Mouse (Mus musculus): Measurements from ENCODE around the gene Socs5. TPM values are rescaled to one million over a fixed set of nuclear protein-coding genes. Genes with fewer than 3 reads are reported as not detected.
A peak's percentile ranks its signal among the peaks of the same experiment; 100 is the strongest.

The Socs5 gene
- polyA plus RNA-seq, 1 experiment from 2014 or later: 2.2 TPM

DNA sequence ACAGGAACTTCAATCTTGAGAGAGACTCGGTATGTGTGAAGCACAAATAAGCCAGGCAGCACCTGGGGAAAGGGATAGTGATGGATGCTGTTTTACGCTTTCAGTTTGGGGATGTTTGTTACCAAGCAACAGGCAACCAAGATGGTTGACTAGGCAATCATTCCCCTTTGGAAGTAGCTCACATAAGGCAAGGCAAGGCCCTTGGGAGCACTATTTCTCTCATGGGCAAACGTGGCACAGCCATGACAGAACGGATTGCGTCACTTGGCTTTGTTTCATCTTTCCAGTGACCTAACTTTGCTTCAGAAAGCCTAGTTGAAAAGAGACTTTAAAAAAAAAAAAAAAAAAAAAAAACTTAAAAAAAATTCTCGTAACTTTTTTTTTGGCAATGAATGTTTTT lies 21.8 kb upstream of the Socs5 start:
- no peak for DNase-seq
- 67% methylated on average over 6 of the region's 6 CpGs for WGBS (ENCODE audit: insufficient replicate concordance)

GRCm38 (mm10) chr17:87089296-87089695 lies 18.2 kb upstream of the Socs5 start:
- Histone ChIP-seq H3K27me3 (0 out of 2 replicates have a peak, but pooled peaks cover 4% of the 10 kb centered on the region), H3K4me2 (no peak overlapping the region), H3K27ac (no peak overlapping the region), H3K4me1 (replicated peaks) (no peaks in the 10 kb centered on the region), H3K4me3 (replicated peaks) (no peak overlapping the region), H3K36me3 (no peaks in the 10 kb centered on the region), H3K9ac (no peak overlapping the region), H3K9me3 (replicated peaks) (no peaks in the 10 kb centered on the region)
- ATAC-seq (ENCODE audit: low read depth) (no peak), DNase-seq (no peak)
- WGBS (ENCODE audit: insufficient replicate concordance): 63% methylated on average over 7 of the region's 7 CpGs

More for the DNA sequence above, 21.8 kb upstream of the Socs5 start:
- no peaks in the 10 kb centered on the region for H3K36me3 ChIP-seq
- ATAC-seq (ENCODE audit: low read depth): no peak
- no peak overlapping the region for H3K27ac ChIP-seq
- H3K4me3 ChIP-seq (replicated peaks): no peak overlapping the region
- H3K9me3 ChIP-seq (replicated peaks): no peaks in the 10 kb centered on the region
- H3K27me3 ChIP-seq: 0 out of 2 replicates have a peak, but pooled peaks cover 2% of the 10 kb centered on the region
- no peak overlapping the region for H3K9ac ChIP-seq
- no peak overlapping the region for H3K4me2 ChIP-seq
- no peaks in the 10 kb centered on the region for H3K4me1 ChIP-seq (replicated peaks)

DNA sequence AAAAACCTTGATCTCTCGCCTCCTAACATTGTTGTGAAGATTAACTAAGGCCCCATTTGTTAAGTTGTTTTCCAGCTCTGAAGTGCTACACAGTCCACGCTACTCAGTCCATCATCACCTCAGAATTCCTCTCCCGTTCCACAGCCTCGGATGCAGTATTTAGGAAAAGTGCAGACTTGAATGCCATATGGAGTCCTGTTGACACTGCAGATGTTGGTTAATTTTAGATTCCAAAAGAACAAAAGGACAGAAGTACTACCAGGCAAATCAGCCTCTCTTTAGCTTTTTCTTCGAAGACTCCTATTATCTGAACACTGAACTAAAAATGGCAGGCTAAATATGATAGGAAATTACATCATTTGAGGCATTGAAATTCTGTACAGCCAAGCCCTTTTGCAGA lies 14.4 kb upstream of the Socs5 start:
- Histone ChIP-seq H3K27me3 (0 out of 2 replicates have a peak, but pooled peaks cover 4% of the 10 kb centered on the region), H3K36me3 (no peaks in the 10 kb centered on the region), H3K4me2 (no peak overlapping the region), H3K4me1 (replicated peaks) (peaks cover 11% of the 10 kb centered on the region), H3K4me3 (replicated peaks) (no peak overlapping the region), H3K9ac (no peak overlapping the region), H3K27ac (no peak overlapping the region), H3K9me3 (replicated peaks) (no peaks in the 10 kb centered on the region)
- no peak for DNase-seq
- ATAC-seq (ENCODE audit: low read depth): no peak
- WGBS (ENCODE audit: insufficient replicate concordance): 73% methylated on average over 5 of the region's 5 CpGs

GRCm38 (mm10) chr17:87096951-87097350 lies 10.5 kb upstream of the Socs5 start:
- no peak overlapping the region for H3K4me3 ChIP-seq (replicated peaks)
- no peak for DNase-seq
- H3K27me3 ChIP-seq: no peaks in the 10 kb centered on the region
- peaks cover 11% of the 10 kb centered on the region for H3K4me1 ChIP-seq (replicated peaks)
- H3K9me3 ChIP-seq (replicated peaks): no peaks in the 10 kb centered on the region
- H3K27ac ChIP-seq: no peak overlapping the region
- H3K36me3 ChIP-seq: no peaks in the 10 kb centered on the region
- ATAC-seq (ENCODE audit: low read depth): no peak
- H3K9ac ChIP-seq: no peak overlapping the region
- 57% methylated on average over 2 of the region's 2 CpGs for WGBS (ENCODE audit: insufficient replicate concordance)
- H3K4me2 ChIP-seq: no peak overlapping the region

GRCm38 (mm10) chr17:87097576-87097975 lies 9.9 kb upstream of the Socs5 start:
- H3K27me3 ChIP-seq: no peaks in the 10 kb centered on the region
- H3K4me1 ChIP-seq (replicated peaks): peaks cover 11% of the 10 kb centered on the region
- no peaks in the 10 kb centered on the region for H3K36me3 ChIP-seq
- H3K4me2 ChIP-seq: no peak overlapping the region
- no peak overlapping the region for H3K27ac ChIP-seq
- H3K9me3 ChIP-seq (replicated peaks): no peaks in the 10 kb centered on the region
- no peak overlapping the region for H3K9ac ChIP-seq
- DNase-seq: no peak
- no peak for ATAC-seq (ENCODE audit: low read depth)
- H3K4me3 ChIP-seq (replicated peaks): no peak overlapping the region
- WGBS (ENCODE audit: insufficient replicate concordance): 63% methylated on average over 5 of the region's 5 CpGs

GRCm38 (mm10) chr17:87100947-87101346 lies 6.5 kb upstream of the Socs5 start:
- peaks cover 8% of the 10 kb centered on the region for H3K4me1 ChIP-seq (replicated peaks)
- H3K4me3 ChIP-seq (replicated peaks): no peak overlapping the region
- no peak overlapping the region for H3K9ac ChIP-seq
- no peak overlapping the region for H3K27ac ChIP-seq
- 0 out of 2 replicates have a peak, but pooled peaks cover 5% of the 10 kb centered on the region for H3K9me3 ChIP-seq (replicated peaks)
- no peak overlapping the region for H3K4me2 ChIP-seq
- 57% methylated on average over 4 of the region's 4 CpGs for WGBS (ENCODE audit: insufficient replicate concordance)
- no peaks in the 10 kb centered on the region for H3K36me3 ChIP-seq
- DNase-seq (no peak), ATAC-seq (ENCODE audit: low read depth) (no peak)
- H3K27me3 ChIP-seq: no peaks in the 10 kb centered on the region

- peaks cover 2% of the 10 kb centered on the region for H3K27me3 ChIP-seq
- H3K27ac ChIP-seq: no peak overlapping the region
- H3K4me3 ChIP-seq (replicated peaks): no peak overlapping the region
- H3K36me3 ChIP-seq: no peaks in the 10 kb centered on the region
- H3K9ac ChIP-seq: no peak overlapping the region
- DNase-seq (no peak), ATAC-seq (ENCODE audit: low read depth) (no peak)
- H3K9me3 ChIP-seq (replicated peaks): 0 out of 2 replicates have a peak, but pooled peaks cover 5% of the 10 kb centered on the region
- peaks cover 13% of the 10 kb centered on the region; the same call in 1 of the 2 replicates for H3K4me1 ChIP-seq (replicated peaks)
- WGBS (ENCODE audit: insufficient replicate concordance): 49% methylated on average over 8 of the region's 8 CpGs
- no peak overlapping the region for H3K4me2 ChIP-seq
Measured at GRCm38 (mm10) chr17:87102636-87103035, 4.8 kb upstream of the Socs5 start.

DNA sequence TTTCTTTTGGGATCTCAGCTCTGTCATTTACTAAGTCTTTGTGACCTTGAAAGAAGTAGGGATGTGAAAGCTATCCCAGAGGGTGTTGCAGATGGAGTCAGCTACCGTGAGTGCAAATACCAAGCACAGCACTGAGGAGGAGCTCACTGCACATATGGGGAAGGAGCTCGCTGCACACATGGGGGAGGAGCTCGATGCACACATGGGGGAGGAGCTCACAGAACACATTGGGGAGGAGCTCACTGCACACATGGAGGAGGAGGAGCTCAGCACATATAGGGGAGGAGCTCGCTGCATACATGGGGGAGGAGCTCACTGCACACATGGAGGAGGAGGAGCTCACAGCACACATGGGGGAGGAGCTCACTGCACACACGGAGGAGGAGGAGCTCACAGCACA lies 4.4 kb upstream of the Socs5 start:
- H3K9ac ChIP-seq: no peak overlapping the region
- no peak for DNase-seq
- no peak overlapping the region for H3K4me2 ChIP-seq
- H3K4me1 ChIP-seq (replicated peaks): peaks cover 15% of the 10 kb centered on the region
- H3K4me3 ChIP-seq (replicated peaks): no peak overlapping the region
- no peak for ATAC-seq (ENCODE audit: low read depth)
- peaks cover 6% of the 10 kb centered on the region for H3K27me3 ChIP-seq
- WGBS (ENCODE audit: insufficient replicate concordance): 59% methylated on average over 5 of the region's 5 CpGs
- H3K36me3 ChIP-seq: no peaks in the 10 kb centered on the region
- no peak overlapping the region for H3K27ac ChIP-seq
- 0 out of 2 replicates have a peak, but pooled peaks cover 5% of the 10 kb centered on the region for H3K9me3 ChIP-seq (replicated peaks)

DNA sequence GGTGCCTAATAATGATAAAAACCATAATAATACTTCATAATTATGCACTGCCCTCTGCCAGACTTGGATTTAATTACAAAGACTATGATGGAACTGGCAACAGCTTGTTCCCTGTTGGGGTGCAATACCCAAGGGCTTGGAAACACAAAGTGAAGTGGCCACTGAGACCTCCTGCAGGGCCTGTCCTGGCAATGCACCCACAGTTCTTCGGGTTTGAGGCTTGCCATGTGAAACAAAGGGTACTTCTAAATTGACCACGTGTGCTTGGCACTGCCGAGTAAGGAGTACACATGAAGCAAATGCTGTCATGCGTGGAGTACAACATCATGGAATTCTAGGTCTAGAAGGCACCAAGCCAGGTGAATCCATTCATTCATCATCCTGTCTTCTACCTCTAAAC lies 3.2 kb upstream of the Socs5 start:
- Histone ChIP-seq H3K9ac (no peak overlapping the region), H3K27ac (no peak overlapping the region), H3K36me3 (no peaks in the 10 kb centered on the region), H3K4me2 (no peak overlapping the region), H3K9me3 (replicated peaks) (0 out of 2 replicates have a peak, but pooled peaks cover 5% of the 10 kb centered on the region), H3K4me3 (replicated peaks) (no peak overlapping the region), H3K27me3 (peaks cover 15% of the 10 kb centered on the region), H3K4me1 (replicated peaks) (peaks cover 23% of the 10 kb centered on the region)
- DNase-seq (no peak), ATAC-seq (ENCODE audit: low read depth) (no peak)
- 78% methylated on average over 4 of the region's 4 CpGs for WGBS (ENCODE audit: insufficient replicate concordance)

GRCm38 (mm10) chr17:87105941-87106340 lies 1.5 kb upstream of the Socs5 start:
- Histone ChIP-seq H3K4me1 (replicated peaks) (peaks cover 26% of the 10 kb centered on the region), H3K27ac (0 out of 2 replicates have a peak overlapping the region, but pooled peaks have one; percentile 19), H3K9me3 (replicated peaks) (0 out of 2 replicates have a peak, but pooled peaks cover 5% of the 10 kb centered on the region), H3K27me3 (peaks cover 15% of the 10 kb centered on the region), H3K4me2 (peak overlapping the region; percentile 82), H3K9ac (no peak overlapping the region), H3K4me3 (replicated peaks) (0 out of 2 replicates have a peak overlapping the region, but pooled peaks have one; percentile 70), H3K36me3 (no peaks in the 10 kb centered on the region)
- ATAC-seq (ENCODE audit: low read depth) (no peak), DNase-seq (no peak)
- WGBS (ENCODE audit: insufficient replicate concordance): 66% methylated on average over 7 of the region's 7 CpGs

- H3K27ac ChIP-seq: peak overlapping the region; percentile 19
- DNase-seq: peak; percentile 91
- peaks cover 26% of the 10 kb centered on the region for H3K4me1 ChIP-seq (replicated peaks)
- WGBS (ENCODE audit: insufficient replicate concordance): under 1% methylated on average over 50 of the region's 51 CpGs
- ATAC-seq (ENCODE audit: low read depth): peak; percentile 98
- H3K36me3 ChIP-seq: no peaks in the 10 kb centered on the region
- H3K27me3 ChIP-seq: peaks cover 15% of the 10 kb centered on the region
- H3K9me3 ChIP-seq (replicated peaks): 0 out of 2 replicates have a peak, but pooled peaks cover 5% of the 10 kb centered on the region
- peak overlapping the region; percentile 82 for H3K4me2 ChIP-seq
- peak overlapping the region; percentile 70 for H3K4me3 ChIP-seq (replicated peaks)
- H3K9ac ChIP-seq: peak overlapping the region; percentile 75
Measured at GRCm38 (mm10) chr17:87106691-87107523, 572 bp upstream of the Socs5 start.

All from liver, embryonic 13.5 days (tissue).